Mouse (Mus musculus) embryonic fibroblast, embryonic 13.5 days (primary cell): ENCODE data around the gene Gm20388. TPM values are rescaled to one million over a fixed set of nuclear protein-coding genes. Genes with fewer than 3 reads are reported as not detected.

Experiments
- H3K27ac ChIP-seq: 2 replicates; pipeline ENCODE4 v1.5.1; 2012; ENCODE audit warnings: low read length, control low read depth, inconsistent platforms; ENCODE audit not compliant: insufficient read depth
- H3K4me1 ChIP-seq: 2 replicates; pipeline ENCODE4 v1.6.1; 2011; ENCODE audit warnings: low read length; ENCODE audit not compliant: control insufficient read depth, insufficient read depth
- H3K4me3 ChIP-seq: 2 replicates; pipeline ENCODE4 v1.5.1; 2011; ENCODE audit warnings: mild to moderate bottlenecking, control low read depth, low read length; ENCODE audit not compliant: insufficient read depth
- CTCF ChIP-seq: IDR thresholded peaks from 2 replicates; pipeline ENCODE4 v1.5.1; 2011; ENCODE audit warnings: mild to moderate bottlenecking, control low read depth, low read length, moderate library complexity, borderline replicate concordance; ENCODE audit not compliant: insufficient read depth
- POLR2A ChIP-seq: IDR thresholded peaks from 2 replicates; pipeline ENCODE4 v1.6.1; 2011; ENCODE audit warnings: low read depth, mild to moderate bottlenecking, control low read depth, low read length, moderate library complexity
- polyA plus RNA-seq: library from polyadenylated mRNA; stranded (reverse); fragments of >200 nt; gene quantifications from 2 replicates; pipeline ENCODE4 v1.2.4, GENCODE M21; 2011; ENCODE audit warnings: low read depth; ENCODE audit not compliant: missing spikeins, insufficient read length

Gm20388 gene
- polyA plus RNA-seq, 1 experiment, result 82.8 TPM

- no peak overlapping the region for H3K27ac ChIP-seq
- no peak for TF ChIP-seq CTCF
- TF ChIP-seq POLR2A, result no peak
- no peaks in the 10 kb centered on the region; the same call in 1 of the 2 replicates for H3K4me1 ChIP-seq
Observed at GRCm38 (mm10) chr8:119981253-119981652, 70.6 kb downstream of the Gm20388 start.

GRCm38 (mm10) chr8:119984085-119984484 is 73.4 kb downstream of the Gm20388 start:
- Histone ChIP-seq H3K4me1 (peaks cover 5% of the 10 kb centered on the region; the same call in 1 of the 2 replicates), H3K4me3 (no peak overlapping the region), H3K27ac (no peak overlapping the region)
- no peak for TF ChIP-seq POLR2A
- TF ChIP-seq CTCF, result no peak

More at GRCm38 (mm10) chr8:119981253-119981652, 70.6 kb downstream of the Gm20388 start:
- no peak overlapping the region for H3K4me3 ChIP-seq

- Histone ChIP-seq H3K27ac (no peak overlapping the region), H3K4me3 (no peak overlapping the region), H3K4me1 (peaks cover 5% of the 10 kb centered on the region; the same call in 1 of the 2 replicates)
- TF ChIP-seq CTCF (no peak), POLR2A (no peak)
Observed at GRCm38 (mm10) chr8:119986174-119986573, 75.5 kb downstream of the Gm20388 start.

GRCm38 (mm10) chr8:119988087-119988486 is 77.4 kb downstream of the Gm20388 start:
- no peak for TF ChIP-seq POLR2A
- no peak for TF ChIP-seq CTCF
- peaks cover 5% of the 10 kb centered on the region; the same call in 1 of the 2 replicates for H3K4me1 ChIP-seq
- H3K27ac ChIP-seq, result no peak overlapping the region
- no peak overlapping the region for H3K4me3 ChIP-seq

GRCm38 (mm10) chr8:119992249-119992648 is 81.6 kb downstream of the Gm20388 start, which contains the start of gene Crispld2:
Gene Crispld2 (plus strand): TSS chr8:119992438.
- H3K4me1 ChIP-seq, result peaks cover 8% of the 10 kb centered on the region; the same call in 1 of the 2 replicates
- H3K27ac ChIP-seq, result no peak within 1 kb of the TSS
- H3K4me3 ChIP-seq, result peak within 1 kb of the TSS; percentile 38
- TF ChIP-seq CTCF (peak; percentile 35; the same call in 1 of the 2 replicates), POLR2A (peak; percentile 90)

DNA sequence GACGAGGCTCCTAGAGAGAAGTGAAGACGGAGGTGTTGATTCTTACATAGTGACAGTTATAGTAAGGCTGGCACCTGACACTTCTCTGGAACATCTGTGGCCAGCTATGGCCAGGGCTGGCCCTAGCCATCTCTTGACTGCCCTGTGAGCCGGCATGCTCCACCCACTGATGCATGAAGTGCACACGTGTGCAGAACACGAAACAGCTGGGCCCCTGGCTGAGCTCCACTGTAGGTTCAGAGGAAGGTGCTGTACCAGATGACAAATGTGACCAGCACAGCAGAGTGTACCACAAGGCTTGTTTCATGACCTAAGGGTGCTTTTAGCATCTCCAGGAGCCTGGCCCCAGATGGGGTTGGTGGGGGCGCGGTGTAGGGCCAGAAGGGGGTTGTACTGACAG is 83.5 kb downstream of the Gm20388 start:
- H3K27ac ChIP-seq, result no peak overlapping the region
- TF ChIP-seq CTCF, result no peak
- no peak for TF ChIP-seq POLR2A
- peaks cover 3% of the 10 kb centered on the region; the same call in 1 of the 2 replicates for H3K4me1 ChIP-seq
- H3K4me3 ChIP-seq, result no peak overlapping the region

- no peak overlapping the region for H3K27ac ChIP-seq
- no peak for TF ChIP-seq CTCF
- no peak for TF ChIP-seq POLR2A
- H3K4me3 ChIP-seq, result no peak overlapping the region
- peaks cover 3% of the 10 kb centered on the region; the same call in 1 of the 2 replicates for H3K4me1 ChIP-seq
Observed at GRCm38 (mm10) chr8:119994556-119994955, 83.9 kb downstream of the Gm20388 start.

- Histone ChIP-seq H3K27ac (no peak overlapping the region), H3K4me1 (peaks cover 3% of the 10 kb centered on the region; the same call in 1 of the 2 replicates), H3K4me3 (no peak overlapping the region)
- TF ChIP-seq CTCF (no peak), POLR2A (no peak)
Observed at GRCm38 (mm10) chr8:119997266-119997665, 86.6 kb downstream of the Gm20388 start.

DNA sequence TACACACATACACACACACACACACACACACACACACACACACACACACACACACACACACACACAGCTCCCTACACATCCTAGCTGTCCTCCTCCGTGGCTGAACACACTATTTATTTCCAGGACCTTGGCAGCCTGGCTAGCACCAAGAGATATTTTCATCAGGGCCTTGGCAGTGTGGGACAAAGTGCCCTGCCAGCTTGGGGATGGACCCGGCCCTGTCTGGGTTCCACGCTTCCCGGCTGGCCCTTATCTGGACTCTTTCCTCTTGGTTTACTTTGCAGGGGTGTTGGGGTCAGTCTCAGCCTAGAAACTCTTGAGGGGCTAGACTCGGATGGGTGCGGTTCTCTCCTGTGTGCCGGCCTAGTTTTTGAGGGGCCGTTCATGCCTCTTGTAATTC is 89.8 kb downstream of the Gm20388 start:
- H3K4me1 ChIP-seq, result peaks cover 9% of the 10 kb centered on the region; the same call in 1 of the 2 replicates
- H3K27ac ChIP-seq, result 0 out of 2 replicates have a peak overlapping the region, but pooled peaks have one; percentile 3
- no peak overlapping the region for H3K4me3 ChIP-seq
- TF ChIP-seq CTCF, result no peak
- no peak for TF ChIP-seq POLR2A

DNA sequence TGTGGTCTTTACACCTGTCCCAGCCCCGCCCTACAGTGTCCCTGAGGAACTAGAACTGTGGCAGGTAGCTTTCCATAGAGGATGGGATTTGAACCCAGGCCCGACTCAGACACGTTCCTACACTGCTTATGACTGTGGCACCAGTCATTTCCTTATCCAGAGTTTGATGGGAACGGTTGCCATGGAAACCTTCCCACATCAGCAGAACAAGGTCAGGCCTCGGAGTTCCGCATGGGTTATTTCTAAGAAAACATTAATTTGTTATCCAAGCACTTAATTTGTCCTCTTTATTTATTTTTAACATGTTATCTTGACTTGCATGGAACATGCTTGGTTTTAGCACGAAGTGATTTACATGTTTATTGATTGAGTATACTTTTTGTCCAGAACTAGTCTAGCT is 91.1 kb downstream of the Gm20388 start:
- H3K4me3 ChIP-seq, result no peak overlapping the region
- TF ChIP-seq CTCF (no peak), POLR2A (no peak)
- H3K4me1 ChIP-seq, result peaks cover 9% of the 10 kb centered on the region; the same call in 1 of the 2 replicates
- H3K27ac ChIP-seq, result peak overlapping the region; percentile 53
